Mouse (Mus musculus) liver, adult 2 months (tissue): ENCODE measurements around the gene Bicdl1.

Source experiments
- CTCF ChIP-seq: fragments of 200-500 bp; IDR thresholded peaks from 2 replicates; pipeline ENCODE4 v1.5.1; 2011; ENCODE audit warnings: low read depth, low read length, control low read depth
- POLR2A ChIP-seq: fragments of 200-500 bp; IDR thresholded peaks from 2 replicates; pipeline ENCODE4 v1.6.1; 2011; ENCODE audit warnings: low read length, control low read depth; ENCODE audit not compliant: insufficient read depth; ENCODE audit errors: extremely low read depth

GRCm38 (mm10) chr5:115644192-115644591, 87.2 kb downstream of the Bicdl1 start:
- no peak for TF ChIP-seq POLR2A
- TF ChIP-seq CTCF, result no peak
